Comparison of ENCODE assay signal across 13 mouse cellular contexts in genomic region chr1:42262606-42263005, GRCm38 (mm10).
A peak's percentile ranks its signal among the peaks of the same experiment; 100 is the strongest.
DNase-seq lines count a peak whose midpoint lies in the region; ATAC-seq lines count a peak whose summit lies in the region.
"Had no signal": no experiment of that assay in that cellular context is flagged by ENCODE, and none has a peak within 500 bp of the region (broad histone marks: within the 10 kb centered on the region; RNA-seq: fewer than 3 reads in every experiment).

No protein-coding gene starts in this region.

- ATAC-seq in embryonic facial prominence, embryonic 14.5 days (ENCODE audit: low read depth) = no peak
- no peak for ATAC-seq in forebrain, embryonic 16.5 days
- no peak for ATAC-seq in midbrain, embryonic 12.5 days (ENCODE audit: low FRiP score, low read depth)

- peak overlapping the region; percentile 4; the same call in 1 of the 2 replicates for H3K4me3 ChIP-seq in embryonic facial prominence, embryonic 14.5 days (ENCODE audit: low read depth, low read length)
- H3K4me3 ChIP-seq in forebrain, embryonic 16.5 days (replicated peaks; ENCODE audit: low read length) = peak overlapping the region; percentile 46
- peak overlapping the region; percentile 11; the same call in 1 of the 2 replicates for H3K4me3 ChIP-seq in midbrain, embryonic 12.5 days
- H3K4me3 ChIP-seq: liver, embryonic 13.5 days had no signal

- H3K9me3 ChIP-seq in embryonic facial prominence, embryonic 14.5 days (ENCODE audit: control insufficient read depth, low read length) = no peaks in the 10 kb centered on the region
- no peaks in the 10 kb centered on the region for H3K9me3 ChIP-seq in forebrain, embryonic 16.5 days (ENCODE audit: control insufficient read depth, low read length)
- H3K9me3 ChIP-seq in midbrain, embryonic 12.5 days = no peaks in the 10 kb centered on the region
- H3K9me3 ChIP-seq: liver, embryonic 13.5 days had no signal

- peak; percentile 35 to 52 for DNase-seq in kidney, postnatal 25 days
- DNase-seq in kidney, adult 11 months = no peak
- no peak for DNase-seq in embryonic facial prominence, embryonic 14.5 days (ENCODE audit: low spot score)
- no peak for DNase-seq in c-Kit-positive CD71-positive TER-119-positive erythroid progenitor cells, embryonic 14.5 days (ENCODE audit: low spot score)
- no peak for DNase-seq in testis, postnatal 14 days (ENCODE audit: low spot score)
- DNase-seq: adrenal gland, postnatal 25 days; cerebellum, adult 11 months; liver, embryonic 13.5 days; thymus, postnatal 14 days had no signal

- WGBS in embryonic facial prominence, embryonic 14.5 days = 70% methylated on average over 5 of the region's 5 CpGs
- WGBS in forebrain, embryonic 16.5 days = 28% methylated on average over 5 of the region's 5 CpGs
- 43% methylated on average over 5 of the region's 5 CpGs for WGBS in midbrain, embryonic 12.5 days

- no peaks in the 10 kb centered on the region for H3K36me3 ChIP-seq in embryonic facial prominence, embryonic 14.5 days (ENCODE audit: control insufficient read depth, insufficient read depth, low read length)
- H3K36me3 ChIP-seq in forebrain, embryonic 16.5 days (ENCODE audit: control insufficient read depth, insufficient read depth) = no peaks in the 10 kb centered on the region
- H3K36me3 ChIP-seq in midbrain, embryonic 12.5 days = no peaks in the 10 kb centered on the region
- H3K36me3 ChIP-seq: liver, embryonic 13.5 days had no signal

- no peak overlapping the region for H3K27ac ChIP-seq in embryonic facial prominence, embryonic 14.5 days (replicated peaks; ENCODE audit: low read depth, low read length)
- peak overlapping the region; percentile 72 for H3K27ac ChIP-seq in forebrain, embryonic 16.5 days (ENCODE audit: low read length)
- peak overlapping the region; percentile 49; the same call in 1 of the 2 replicates for H3K27ac ChIP-seq in midbrain, embryonic 12.5 days (replicated peaks)
- H3K27ac ChIP-seq: liver, embryonic 13.5 days; macrophage had no signal

- H3K4me2 ChIP-seq in embryonic facial prominence, embryonic 14.5 days (ENCODE audit: low read depth, low read length) = peak overlapping the region; percentile 57; the same call in 1 of the 2 replicates
- H3K4me2 ChIP-seq in forebrain, embryonic 16.5 days (ENCODE audit: low read length) = peak overlapping the region; percentile 71
- H3K4me2 ChIP-seq in midbrain, embryonic 12.5 days (replicated peaks) = peak overlapping the region; percentile 50

- H3K9ac ChIP-seq in embryonic facial prominence, embryonic 14.5 days (ENCODE audit: low read depth, low read length) = no peak overlapping the region
- H3K9ac ChIP-seq in forebrain, embryonic 16.5 days (replicated peaks; ENCODE audit: low read depth, low read length) = peak overlapping the region; percentile 52
- no peak overlapping the region for H3K9ac ChIP-seq in midbrain, embryonic 12.5 days (replicated peaks)
- H3K9ac ChIP-seq: liver, embryonic 13.5 days had no signal

- 0 out of 2 replicates have a peak, but pooled peaks cover 3% of the 10 kb centered on the region for H3K27me3 ChIP-seq in embryonic facial prominence, embryonic 14.5 days (replicated peaks; ENCODE audit: control insufficient read depth, insufficient read depth, low read length)
- H3K27me3 ChIP-seq in forebrain, embryonic 16.5 days (replicated peaks; ENCODE audit: control insufficient read depth, insufficient read depth, low read length) = no peaks in the 10 kb centered on the region
- no peaks in the 10 kb centered on the region for H3K27me3 ChIP-seq in midbrain, embryonic 12.5 days
- H3K27me3 ChIP-seq: CH12.LX; liver, embryonic 13.5 days had no signal

- no peaks in the 10 kb centered on the region for H3K4me1 ChIP-seq in embryonic facial prominence, embryonic 14.5 days (ENCODE audit: control insufficient read depth, insufficient read depth, low read length)
- H3K4me1 ChIP-seq in forebrain, embryonic 16.5 days (replicated peaks; ENCODE audit: control insufficient read depth, insufficient read depth, low read length) = peaks cover 37% of the 10 kb centered on the region
- peaks cover 44% of the 10 kb centered on the region for H3K4me1 ChIP-seq in midbrain, embryonic 12.5 days
- H3K4me1 ChIP-seq: liver, embryonic 13.5 days had no signal

Comparison
In these comparisons a context has a peak if more than half of its experiments do, and no peak if none do; other contexts are left out.
1. DNase-seq: peak in kidney, postnatal 25 days (2 of 2); none in kidney, adult 11 months (single experiment), embryonic facial prominence, embryonic 14.5 days (single experiment), c-Kit-positive CD71-positive TER-119-positive erythroid progenitor cells, embryonic 14.5 days (single experiment) and testis, postnatal 14 days (single experiment).
2. Peak in every context shown above with its lines, with median percentiles within 50 percentile points of each other: H3K4me2 ChIP-seq and H3K4me3 ChIP-seq.